7 mouse cellular contexts compared by ENCODE assay signal in genomic region chr9:48744916-48745315, GRCm38 (mm10).
A peak's percentile ranks its signal among the peaks of the same experiment; 100 is the strongest.
DNase-seq lines count a peak whose midpoint lies in the region; ATAC-seq and TF ChIP-seq lines count a peak whose summit lies in the region.

No protein-coding gene starts in this region.

- in situ Hi-C loops in Patski (cut with MboI; ENCODE audit: low pct_unique_long_range_greater_than_20kb), result no loop called here

- peaks cover 32% of the 10 kb centered on the region for H3K27me3 ChIP-seq in Patski
- no peaks in the 10 kb centered on the region for H3K27me3 ChIP-seq in megakaryocyte, embryonic 14.5 days (replicated peaks)
- no peaks in the 10 kb centered on the region; the same call in 1 of the 2 replicates for H3K27me3 ChIP-seq in forebrain, embryonic 13.5 days

- peak; percentile 29 for ATAC-seq in Patski
- peak; percentile 39 to 65; a peak in 1 of 4 replicates for ATAC-seq in hematopoietic stem cell, adult 5-6 weeks (replicated peaks in 1 of 2; ENCODE audit: insufficient read depth in 1 of 2, low FRiP score in 2 of 2, low TSS enrichment in 1 of 2, low read depth in 1 of 2, poor library complexity in 2 of 2, severe bottlenecking in 2 of 2)
- no peak for ATAC-seq in forebrain, embryonic 13.5 days

- no peak overlapping the region for H3K9ac ChIP-seq in forebrain, embryonic 13.5 days

- no peak overlapping the region for H3K4me2 ChIP-seq in forebrain, embryonic 13.5 days

- H3K27ac ChIP-seq in forebrain, embryonic 13.5 days, result no peak overlapping the region

- 87% methylated on average over 13 of the region's 13 CpGs for WGBS in forebrain, embryonic 13.5 days

- POLR2A ChIA-PET in Patski (lab: Charles Lee), result no interaction called here

- peaks cover 3% of the 10 kb centered on the region; the same call in 1 of the 2 replicates for H3K9me3 ChIP-seq in megakaryocyte, embryonic 14.5 days
- no peaks in the 10 kb centered on the region for H3K9me3 ChIP-seq in forebrain, embryonic 13.5 days (replicated peaks)

- H3K36me3 ChIP-seq in megakaryocyte, embryonic 14.5 days (replicated peaks; ENCODE audit: low read length), result peaks cover 37% of the 10 kb centered on the region
- no peaks in the 10 kb centered on the region for H3K36me3 ChIP-seq in forebrain, embryonic 13.5 days (ENCODE audit: poor library complexity, severe bottlenecking)

- TF ChIP-seq CTCF in Patski (IDR thresholded peaks at IDR 0.05), result no peak

- peak overlapping the region; percentile 5 for H3K4me3 ChIP-seq in megakaryocyte, embryonic 14.5 days (replicated peaks)
- H3K4me3 ChIP-seq in forebrain, embryonic 13.5 days, result no peak overlapping the region

- CTCF ChIA-PET in Patski (lab: Charles Lee), result no interaction called here

- H3K4me1 ChIP-seq in megakaryocyte, embryonic 14.5 days, result peaks cover 52% of the 10 kb centered on the region
- peaks cover 22% of the 10 kb centered on the region for H3K4me1 ChIP-seq in forebrain, embryonic 13.5 days

- DNase-seq in Patski (ENCODE audit: low read depth, low spot score), result no peak
- DNase-seq in adrenal gland, postnatal 25 days, result peak; percentile 43
- DNase-seq in cerebellum, postnatal 36 days, result no peak
- no peak for DNase-seq in thymus, postnatal 25 days
